Mouse (Mus musculus): Measurements from ENCODE around the gene Rtcb. TPM values are rescaled to one million over a fixed set of nuclear protein-coding genes. Genes with fewer than 3 reads are reported as not detected.

Rtcb gene
- 39.2 and 60.4 TPM in 2 replicates for polyA plus RNA-seq (2012; rRNA removed)

GRCm38 (mm10) chr10:85957464-85957950, at the start of gene Rtcb:
Gene Rtcb, minus strand, starts transcription at chr10:85957823.

GRCm38 (mm10) chr10:85927676-85928445, 29.8 kb downstream of the Rtcb start, which contains the start of gene Ascl4:
Gene Ascl4, plus strand, starts transcription at chr10:85927681.

GRCm38 (mm10) chr10:85916498-85917309, 40.9 kb downstream of the Rtcb start, which contains the start of gene Prdm4:
Gene Prdm4, minus strand, starts transcription at chr10:85917142.

Other genes with a start within 250 kb of the Rtcb start
- gene Pwp1, start 128.3 kb downstream of the Rtcb start, polyA plus RNA-seq (2012; rRNA removed) = 10.0 and 13.7 TPM in 2 replicates
- 37.5 and 40.9 TPM in 2 replicates for gene Prdm4, start 40.7 kb downstream of the Rtcb start, polyA plus RNA-seq (2012; rRNA removed)
- 0.17 and 0.18 TPM in 2 replicates for gene Ascl4, start 30.1 kb downstream of the Rtcb start, polyA plus RNA-seq (2012; rRNA removed)
- gene Bpifc, start 54.1 kb upstream of the Rtcb start, polyA plus RNA-seq (2012; rRNA removed) = 0.64 and 0.78 TPM in 2 replicates
- gene Fbxo7, start 64.1 kb upstream of the Rtcb start, polyA plus RNA-seq (2012; rRNA removed) = 22.0 and 32.4 TPM in 2 replicates